Mouse (Mus musculus): ENCODE measurements at regions not wholly inside any gene's neighbourhood (a gene's known extent, or its start where the extent isn't known, plus 50 kb on each side); places are given as distances from the start of the nearest gene placed in this dataset.

- DNase-seq = no peak
These were observed 337.2 kb upstream of the Atp2b1 start for GRCm38 (mm10) chr10:98577040-98577439.

- DNase-seq = no peak
These were observed 329.4 kb upstream of the Atp2b1 start for GRCm38 (mm10) chr10:98584776-98585175.

- DNase-seq = no peak
These were observed 324.5 kb upstream of the Atp2b1 start for GRCm38 (mm10) chr10:98589726-98590125.

GRCm38 (mm10) chr10:98592154-98592553, 322.1 kb upstream of the Atp2b1 start:
- no peak for DNase-seq

GRCm38 (mm10) chr10:98593910-98594309, 320.3 kb upstream of the Atp2b1 start:
- no peak for DNase-seq

GRCm38 (mm10) chr10:98608221-98608941, 305.8 kb upstream of the Atp2b1 start:
- DNase-seq = no peak

GRCm38 (mm10) chr10:98610708-98611107, 303.5 kb upstream of the Atp2b1 start:
- DNase-seq = no peak

- DNase-seq = no peak
These were observed 302.4 kb upstream of the Atp2b1 start for GRCm38 (mm10) chr10:98611707-98612360.

GRCm38 (mm10) chr10:98618736-98619525, 295.3 kb upstream of the Atp2b1 start:
- peak in 1 of 2 experiments; percentile 9 for DNase-seq

- no peak for DNase-seq
These were observed 290.1 kb upstream of the Atp2b1 start for GRCm38 (mm10) chr10:98624103-98624502.

GRCm38 (mm10) chr10:98624681-98625321, 289.4 kb upstream of the Atp2b1 start:
- DNase-seq = no peak

GRCm38 (mm10) chr10:98628191-98628590, 286.0 kb upstream of the Atp2b1 start:
- DNase-seq = no peak

GRCm38 (mm10) chr10:98629248-98629647, 285.0 kb upstream of the Atp2b1 start:
- DNase-seq = no peak

GRCm38 (mm10) chr10:98637759-98638611, 276.2 kb upstream of the Atp2b1 start:
- peak in 1 of 2 experiments; percentile 5 for DNase-seq

- no peak for DNase-seq
These were observed 268.5 kb upstream of the Atp2b1 start for GRCm38 (mm10) chr10:98645681-98646122.

GRCm38 (mm10) chr10:98646311-98646999, 267.8 kb upstream of the Atp2b1 start:
- DNase-seq = no peak

- no peak for DNase-seq
These were observed 265.4 kb upstream of the Atp2b1 start for GRCm38 (mm10) chr10:98648710-98649245.

GRCm38 (mm10) chr10:98650533-98650932, 263.7 kb upstream of the Atp2b1 start:
- no peak for DNase-seq

GRCm38 (mm10) chr10:98651127-98651526, 263.1 kb upstream of the Atp2b1 start:
- DNase-seq = no peak

- no peak for DNase-seq
These were observed 262.6 kb upstream of the Atp2b1 start for GRCm38 (mm10) chr10:98651599-98651998.
